Mouse (Mus musculus): ENCODE measurements at regions not wholly inside any gene's neighbourhood (a gene's known extent, or its start where the extent isn't known, plus 50 kb on each side); places are given as distances from the start of the nearest gene placed in this dataset.

- DNase-seq (ENCODE audit: low spot score in 2 of 2), result no peak
Observed at GRCm38 (mm10) chr2:117965758-117966157, 145.9 kb upstream of the Thbs1 start.

GRCm38 (mm10) chr2:117968731-117969130 lies 142.9 kb upstream of the Thbs1 start:
- no peak for DNase-seq (ENCODE audit: low spot score in 2 of 2)

- DNase-seq (ENCODE audit: low spot score in 2 of 2), result no peak
Observed at GRCm38 (mm10) chr2:117970631-117971030, 141.0 kb upstream of the Thbs1 start.

- DNase-seq (ENCODE audit: low spot score in 2 of 2), result no peak
Observed at GRCm38 (mm10) chr2:117977033-117977432, 134.6 kb upstream of the Thbs1 start.

GRCm38 (mm10) chr2:117980856-117981255 lies 130.8 kb upstream of the Thbs1 start:
- no peak for DNase-seq (ENCODE audit: low spot score in 2 of 2)

GRCm38 (mm10) chr2:117984569-117984968 lies 127.1 kb upstream of the Thbs1 start:
- DNase-seq (ENCODE audit: low spot score in 2 of 2), result no peak

- no peak for DNase-seq (ENCODE audit: low spot score in 2 of 2)
Observed at GRCm38 (mm10) chr2:117987426-117988215, 124.1 kb upstream of the Thbs1 start.

- DNase-seq (ENCODE audit: low spot score in 2 of 2), result no peak
Observed at GRCm38 (mm10) chr2:117988396-117989173, 123.1 kb upstream of the Thbs1 start.

- no peak for DNase-seq (ENCODE audit: low spot score in 2 of 2)
Observed at GRCm38 (mm10) chr2:117989215-117989614, 122.5 kb upstream of the Thbs1 start.

GRCm38 (mm10) chr2:117996130-117997083 lies 115.3 kb upstream of the Thbs1 start:
- no peak for DNase-seq (ENCODE audit: low spot score in 2 of 2)

GRCm38 (mm10) chr2:117999641-118000040 lies 112.0 kb upstream of the Thbs1 start:
- DNase-seq (ENCODE audit: low spot score in 2 of 2), result no peak

GRCm38 (mm10) chr2:118004191-118004590 lies 107.5 kb upstream of the Thbs1 start:
- DNase-seq (ENCODE audit: low spot score in 2 of 2), result no peak

- peak in 1 of 2 experiments; percentile 4 for DNase-seq (ENCODE audit: low spot score in 2 of 2)
Observed at GRCm38 (mm10) chr2:118007539-118008427, 103.9 kb upstream of the Thbs1 start.

- DNase-seq (ENCODE audit: low spot score in 2 of 2), result no peak
Observed at GRCm38 (mm10) chr2:118011679-118012078, 100.0 kb upstream of the Thbs1 start.

- no peak for DNase-seq (ENCODE audit: low spot score in 2 of 2)
Observed at GRCm38 (mm10) chr2:118012211-118012610, 99.5 kb upstream of the Thbs1 start.

GRCm38 (mm10) chr2:118013156-118013555 lies 98.5 kb upstream of the Thbs1 start:
- DNase-seq (ENCODE audit: low spot score in 2 of 2), result no peak

- DNase-seq (ENCODE audit: low spot score in 2 of 2), result no peak
Observed at GRCm38 (mm10) chr2:118015182-118015581, 96.5 kb upstream of the Thbs1 start.

GRCm38 (mm10) chr2:118025829-118026735 lies 85.6 kb upstream of the Thbs1 start:
- DNase-seq (ENCODE audit: low spot score in 2 of 2), result no peak

GRCm38 (mm10) chr2:118028881-118029280 lies 82.8 kb upstream of the Thbs1 start:
- DNase-seq (ENCODE audit: low spot score in 2 of 2), result no peak
